Mouse (Mus musculus): ENCODE results near the gene Scube2.

Gene Scube2

GRCm38 (mm10) chr7:109865370-109866229 is at the start of gene Scube2:
Scube2 (minus strand) TSS chr7:109865679.
- DNase-seq (ENCODE audit: low spot score in 2 of 2): peak in 1 of 2 experiments; percentile 65

DNA sequence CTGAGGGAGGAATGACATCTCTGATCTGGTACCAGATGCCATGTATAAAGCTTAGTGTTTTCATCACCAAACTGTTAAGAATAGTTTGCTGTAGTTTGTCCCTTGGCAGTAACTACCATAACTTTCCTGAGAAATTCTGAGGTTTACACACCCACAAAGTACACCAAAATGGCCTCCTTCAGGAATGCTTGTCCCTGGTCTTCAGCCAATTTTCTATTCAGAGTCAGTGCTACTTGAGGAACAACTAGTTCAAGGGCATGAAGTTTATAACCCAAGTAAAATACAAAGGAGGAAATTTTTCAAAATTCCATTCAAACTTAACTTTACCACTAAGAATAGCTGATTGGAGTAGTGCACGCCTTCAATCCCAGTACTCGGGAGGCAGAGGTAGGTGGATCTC is 40.7 kb upstream of the Scube2 start:
- DNase-seq (ENCODE audit: low spot score in 2 of 2): no peak

GRCm38 (mm10) chr7:109900921-109901320 is 35.4 kb upstream of the Scube2 start:
- no peak for DNase-seq (ENCODE audit: low spot score in 2 of 2)

DNA sequence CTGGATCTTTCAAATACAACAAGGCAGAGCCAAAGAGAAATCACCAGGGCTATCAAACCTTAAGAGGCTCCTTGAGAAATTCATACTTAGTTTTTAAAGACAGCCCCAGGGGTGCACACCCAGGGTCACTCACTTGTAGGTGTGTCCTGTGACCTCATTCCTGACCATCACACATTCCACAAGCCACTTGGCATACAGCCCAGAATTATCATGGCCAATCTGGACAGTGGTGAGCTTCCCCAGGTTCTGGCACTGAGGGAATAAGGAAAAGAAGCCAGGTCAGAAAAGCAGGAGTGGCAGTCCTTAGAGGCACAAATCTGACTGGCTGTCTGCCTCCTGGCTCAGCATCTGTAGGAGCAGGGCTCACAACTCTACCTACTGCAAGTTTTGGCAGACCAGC is 33.4 kb upstream of the Scube2 start:
- DNase-seq (ENCODE audit: low spot score in 2 of 2): no peak

DNA sequence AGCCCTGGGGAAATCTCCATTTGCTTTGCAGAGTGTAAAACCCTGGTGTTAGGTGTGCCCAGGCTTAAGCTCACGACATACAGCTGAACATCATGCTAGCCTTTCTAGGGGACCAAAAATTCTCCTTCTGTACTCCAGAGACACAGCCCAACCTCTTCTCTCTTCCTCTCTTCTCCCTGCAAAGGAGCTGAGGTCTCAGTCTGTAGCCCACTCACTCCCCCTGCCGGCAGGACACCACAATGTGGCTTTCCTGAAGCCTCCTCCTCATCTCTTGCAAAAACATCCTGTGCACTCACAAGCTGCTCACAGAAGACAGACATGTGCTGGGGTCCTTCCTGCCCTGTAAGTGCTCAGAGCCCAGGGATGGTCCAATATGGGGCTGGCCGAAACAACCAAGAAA is 27.1 kb upstream of the Scube2 start:
- DNase-seq (ENCODE audit: low spot score in 2 of 2): peak; percentile 68 to 82

- peak in 1 of 2 experiments; percentile 45 for DNase-seq (ENCODE audit: low spot score in 2 of 2)
These were observed 26.3 kb upstream of the Scube2 start for GRCm38 (mm10) chr7:109891786-109892185.

- DNase-seq (ENCODE audit: low spot score in 2 of 2): no peak
These were observed 24.8 kb upstream of the Scube2 start for GRCm38 (mm10) chr7:109890256-109890655.

- DNase-seq (ENCODE audit: low spot score in 2 of 2): peak in 1 of 2 experiments; percentile 51
These were observed 23.8 kb upstream of the Scube2 start for GRCm38 (mm10) chr7:109889300-109889699.

DNA sequence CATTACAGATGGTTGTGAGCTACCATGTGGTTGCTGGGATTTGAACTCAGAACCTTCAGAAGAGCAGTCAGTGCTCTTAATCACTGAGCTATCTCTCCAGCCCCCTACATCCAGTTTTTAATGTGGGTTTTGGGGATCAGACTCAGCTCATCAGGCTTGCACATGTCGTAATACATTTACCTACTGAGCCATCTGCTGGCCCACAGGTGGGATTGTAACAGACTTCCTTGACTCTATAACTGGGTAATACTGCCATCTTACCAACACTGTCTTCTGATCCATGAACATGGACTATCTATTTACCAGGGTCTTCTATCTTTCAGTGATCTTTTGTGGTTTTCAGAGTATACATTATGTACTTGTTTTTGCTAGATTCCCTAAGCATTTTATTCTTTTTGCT is 20.8 kb upstream of the Scube2 start:
- DNase-seq (ENCODE audit: low spot score in 2 of 2): no peak

DNA sequence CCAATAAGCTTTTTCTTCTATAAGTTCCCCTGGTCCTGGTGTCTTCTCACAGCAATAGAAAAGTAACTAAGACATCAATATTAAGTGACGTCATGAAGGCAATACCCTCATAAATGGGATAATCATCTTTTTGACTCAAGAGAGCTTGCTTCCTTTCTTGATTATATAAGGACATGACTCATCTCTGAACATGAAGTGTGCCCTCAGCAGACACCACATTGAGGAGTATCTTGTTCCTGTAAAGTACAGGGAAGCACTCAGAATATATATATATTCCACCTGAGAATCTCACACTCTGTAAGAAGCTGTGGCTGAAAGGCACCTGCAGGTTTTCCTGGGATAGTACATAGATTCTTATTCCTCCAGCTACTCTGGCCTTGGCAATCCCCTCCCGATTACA is 17.1 kb upstream of the Scube2 start:
- no peak for DNase-seq (ENCODE audit: low spot score in 2 of 2)

GRCm38 (mm10) chr7:109881561-109882099 is 16.2 kb upstream of the Scube2 start:
- no peak for DNase-seq (ENCODE audit: low spot score in 2 of 2)

GRCm38 (mm10) chr7:109879158-109879557 is 13.7 kb upstream of the Scube2 start:
- no peak for DNase-seq (ENCODE audit: low spot score in 2 of 2)

- DNase-seq (ENCODE audit: low spot score in 2 of 2): no peak
These were observed 10.6 kb upstream of the Scube2 start for GRCm38 (mm10) chr7:109876085-109876484.

DNA sequence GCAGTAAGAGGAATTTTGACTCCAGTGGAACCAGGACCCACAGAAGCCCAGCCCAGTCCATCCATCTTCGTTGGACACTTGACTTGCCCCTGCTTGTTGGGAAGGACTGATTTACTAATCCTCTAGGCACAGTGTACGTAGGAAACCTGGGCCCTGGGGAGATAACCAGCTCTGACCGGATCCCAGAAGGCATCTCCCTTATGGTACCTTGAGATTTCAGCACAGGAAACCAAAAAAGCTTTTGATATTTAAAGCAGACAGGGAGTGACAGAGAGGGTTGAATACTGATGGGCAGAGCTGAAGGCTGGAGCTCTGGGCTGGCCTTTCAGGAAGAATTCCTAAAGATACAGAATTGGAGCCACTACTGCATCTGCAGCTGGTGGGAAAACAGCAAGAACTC is 10.1 kb upstream of the Scube2 start:
- no peak for DNase-seq (ENCODE audit: low spot score in 2 of 2)

DNA sequence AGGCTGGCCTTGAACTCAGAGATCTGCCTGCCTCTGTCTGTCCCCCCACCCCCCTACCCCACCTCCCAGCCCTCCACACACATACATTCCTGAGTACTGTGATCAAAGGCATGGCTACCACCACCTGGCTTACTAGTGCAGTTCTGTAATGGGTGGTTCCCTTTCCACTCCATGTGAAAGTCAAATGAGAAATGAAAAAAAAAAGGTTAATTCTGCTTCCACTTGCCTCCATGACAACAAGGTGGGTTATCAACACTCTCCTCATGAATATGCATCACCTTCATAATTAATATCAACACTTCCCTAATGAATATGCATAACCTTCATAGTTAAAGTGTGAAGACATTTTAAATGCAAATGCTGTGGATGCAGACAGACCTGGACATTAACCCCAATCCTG is 9.6 kb upstream of the Scube2 start:
- no peak for DNase-seq (ENCODE audit: low spot score in 2 of 2)

DNA sequence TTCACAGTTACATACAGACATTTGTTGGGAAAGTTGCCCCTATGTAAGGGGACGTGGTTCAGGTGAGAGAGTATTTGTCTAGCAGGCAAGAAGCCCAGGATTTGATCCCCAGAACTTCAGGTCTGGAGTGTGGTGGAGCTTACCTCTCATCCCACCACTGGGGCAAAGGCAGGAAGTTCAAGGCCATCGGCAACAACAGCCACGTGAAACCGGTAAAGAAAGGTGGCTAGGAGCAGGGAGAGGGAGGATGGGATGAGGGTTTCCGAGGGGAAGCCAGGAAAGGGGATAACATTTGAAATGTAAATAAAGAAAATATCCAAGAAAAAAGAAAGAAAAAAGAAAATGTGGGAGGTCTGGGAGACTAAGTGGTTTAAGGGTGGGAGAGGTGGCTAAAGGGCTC is 7.7 kb upstream of the Scube2 start:
- DNase-seq (ENCODE audit: low spot score in 2 of 2): no peak

- no peak for DNase-seq (ENCODE audit: low spot score in 2 of 2)
These were observed 5.8 kb upstream of the Scube2 start for GRCm38 (mm10) chr7:109871232-109871631.

GRCm38 (mm10) chr7:109868498-109868897 is 3.0 kb upstream of the Scube2 start:
- DNase-seq (ENCODE audit: low spot score in 2 of 2): no peak

DNA sequence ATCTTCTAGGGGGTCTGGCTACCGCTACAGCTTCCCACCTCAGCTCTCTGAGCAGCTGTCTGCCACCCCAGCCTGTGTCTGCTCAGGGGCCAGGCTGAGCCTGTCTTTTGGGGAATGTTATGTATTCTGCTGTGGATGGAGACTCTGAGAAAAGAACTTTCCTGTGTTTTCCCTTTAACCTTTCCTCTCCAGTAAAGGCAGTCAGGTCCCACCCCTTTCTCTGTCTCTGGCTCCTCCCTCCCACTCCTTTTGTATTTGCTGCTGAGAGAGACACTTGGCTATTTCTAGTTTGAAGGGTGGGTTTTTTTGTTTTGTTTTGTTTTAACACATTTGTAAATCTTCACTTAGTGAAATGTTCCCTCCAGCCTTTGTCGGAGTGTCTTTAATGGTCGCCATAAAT is 1.2 kb upstream of the Scube2 start:
- DNase-seq (ENCODE audit: low spot score in 2 of 2): no peak

- no peak for DNase-seq (ENCODE audit: low spot score in 2 of 2)
These were observed 1.9 kb downstream of the Scube2 start for GRCm38 (mm10) chr7:109863561-109863960.

DNA sequence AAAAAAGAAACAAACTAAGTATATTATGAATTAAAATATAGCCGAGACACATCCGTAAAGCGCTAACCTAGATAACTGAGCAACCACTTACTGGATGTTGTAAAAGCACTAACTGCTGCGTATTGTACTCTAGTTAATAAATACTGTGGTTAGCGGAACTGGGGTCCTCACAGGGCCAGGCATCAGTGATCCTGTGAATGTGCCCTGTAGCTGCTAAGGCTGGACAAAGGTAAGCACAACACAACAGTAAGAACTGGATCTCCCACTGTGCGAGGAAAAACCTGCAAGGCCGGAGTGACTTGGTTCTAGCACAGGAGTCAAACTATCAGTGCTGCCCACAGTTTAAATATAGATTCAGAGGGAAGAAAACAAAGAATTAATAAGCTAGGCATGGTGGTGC is 5.3 kb downstream of the Scube2 start:
- no peak for DNase-seq (ENCODE audit: low spot score in 2 of 2)

- no peak for DNase-seq (ENCODE audit: low spot score in 2 of 2)
These were observed 6.1 kb downstream of the Scube2 start for GRCm38 (mm10) chr7:109859354-109859753.

DNA sequence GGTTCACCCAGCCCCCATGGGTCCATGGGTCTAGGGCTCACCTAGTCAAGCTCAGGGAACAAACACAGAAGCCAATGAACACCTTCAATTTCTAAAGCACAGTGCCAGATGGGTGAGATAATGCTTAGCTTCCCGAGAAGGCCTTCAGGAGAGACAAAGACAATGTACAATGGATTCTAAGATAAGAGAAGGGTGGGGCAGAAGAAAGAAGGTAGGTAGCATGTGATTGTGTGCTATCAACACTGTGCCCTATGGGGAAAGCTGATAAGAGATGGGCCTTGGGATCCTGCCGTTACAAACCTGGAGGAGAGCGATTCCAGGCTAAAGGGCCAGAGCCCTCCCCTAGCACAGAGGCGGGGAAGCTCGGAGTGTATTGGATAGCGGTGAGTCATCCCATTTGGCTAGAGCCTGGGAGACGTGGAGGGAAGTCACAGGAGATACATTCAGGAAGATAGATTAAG is 12.7 kb downstream of the Scube2 start:
- DNase-seq (ENCODE audit: low spot score in 2 of 2): no peak

Data from spleen, postnatal 4 days (tissue).